22 mouse cellular contexts compared by ENCODE assay signal in genomic region chr16:53130677-53131076, GRCm38 (mm10).
DNase-seq lines count a peak whose midpoint lies in the region; ATAC-seq lines count a peak whose summit lies in the region.
"Had no signal": no experiment of that assay in that cellular context is flagged by ENCODE, and none has a peak within 500 bp of the region (broad histone marks: within the 10 kb centered on the region; RNA-seq: fewer than 3 reads in every experiment).

No protein-coding gene starts in this region.

- peak overlapping the region; percentile 73 for H3K27ac ChIP-seq in heart, embryonic 11.5 days (ENCODE audit: low read depth, low read length)
- H3K27ac ChIP-seq in kidney, embryonic 16.5 days (ENCODE audit: low read length) = peak overlapping the region; percentile 54; the same call in 1 of the 2 replicates
- H3K27ac ChIP-seq in lung, embryonic 16.5 days (ENCODE audit: low read length) = no peak overlapping the region
- H3K27ac ChIP-seq: forebrain, embryonic 10.5 days; hindbrain, embryonic 12.5 days; limb, embryonic 10.5 days had no signal

- peaks cover 6% of the 10 kb centered on the region for H3K4me1 ChIP-seq in heart, embryonic 11.5 days (ENCODE audit: control insufficient read depth, insufficient read depth, low read length)
- no peaks in the 10 kb centered on the region for H3K4me1 ChIP-seq in kidney, embryonic 16.5 days (ENCODE audit: insufficient read depth, low read length)
- no peaks in the 10 kb centered on the region; the same call in 1 of the 2 replicates for H3K4me1 ChIP-seq in lung, embryonic 16.5 days (replicated peaks; ENCODE audit: control insufficient read depth, insufficient read depth, low read length)
- H3K4me1 ChIP-seq: forebrain, embryonic 10.5 days; hindbrain, embryonic 12.5 days; limb, embryonic 10.5 days had no signal

- 27% methylated on average over 2 of the region's 2 CpGs for WGBS in heart, embryonic 11.5 days (ENCODE audit: insufficient replicate concordance)
- 43% methylated on average over 2 of the region's 2 CpGs for WGBS in kidney, embryonic 16.5 days
- WGBS in lung, embryonic 16.5 days = 19% methylated on average over 2 of the region's 2 CpGs

- H3K9me3 ChIP-seq in heart, embryonic 11.5 days (replicated peaks; ENCODE audit: control insufficient read depth, low read length) = no peaks in the 10 kb centered on the region
- no peaks in the 10 kb centered on the region for H3K9me3 ChIP-seq in kidney, embryonic 16.5 days (ENCODE audit: low read length)
- no peaks in the 10 kb centered on the region for H3K9me3 ChIP-seq in lung, embryonic 16.5 days (ENCODE audit: control insufficient read depth, low read length)
- H3K9me3 ChIP-seq: forebrain, embryonic 10.5 days; hindbrain, embryonic 12.5 days; limb, embryonic 10.5 days had no signal

- no peak overlapping the region for H3K4me2 ChIP-seq in heart, embryonic 11.5 days
- no peak overlapping the region for H3K4me2 ChIP-seq in kidney, embryonic 16.5 days (replicated peaks; ENCODE audit: low read depth, low read length)
- no peak overlapping the region for H3K4me2 ChIP-seq in lung, embryonic 16.5 days (ENCODE audit: low read depth, low read length)
- H3K4me2 ChIP-seq: hindbrain, embryonic 12.5 days had no signal

- no peaks in the 10 kb centered on the region for H3K36me3 ChIP-seq in heart, embryonic 11.5 days (ENCODE audit: control insufficient read depth, insufficient read depth, low read length)
- H3K36me3 ChIP-seq in kidney, embryonic 16.5 days (ENCODE audit: insufficient read depth, low read length) = no peaks in the 10 kb centered on the region
- H3K36me3 ChIP-seq in lung, embryonic 16.5 days (ENCODE audit: control insufficient read depth, insufficient read depth, low read length) = no peaks in the 10 kb centered on the region
- H3K36me3 ChIP-seq: forebrain, embryonic 10.5 days; hindbrain, embryonic 12.5 days; limb, embryonic 10.5 days had no signal

- no peak overlapping the region for H3K4me3 ChIP-seq in heart, embryonic 11.5 days (ENCODE audit: low read depth, low read length)
- H3K4me3 ChIP-seq in kidney, embryonic 16.5 days (ENCODE audit: low read length) = no peak overlapping the region
- H3K4me3 ChIP-seq in lung, embryonic 16.5 days (ENCODE audit: low read length) = no peak overlapping the region
- H3K4me3 ChIP-seq: forebrain, embryonic 10.5 days; hindbrain, embryonic 12.5 days; limb, embryonic 10.5 days had no signal

- no peak overlapping the region for H3K9ac ChIP-seq in heart, embryonic 11.5 days (ENCODE audit: low read depth, low read length)
- no peak overlapping the region for H3K9ac ChIP-seq in kidney, embryonic 16.5 days (replicated peaks; ENCODE audit: low read length)
- no peak overlapping the region for H3K9ac ChIP-seq in lung, embryonic 16.5 days (ENCODE audit: low read length)
- H3K9ac ChIP-seq: forebrain, postnatal 0 days; hindbrain, embryonic 12.5 days had no signal

- ATAC-seq in heart, embryonic 11.5 days (replicated peaks; ENCODE audit: insufficient number of reproducible peaks, low FRiP score, low TSS enrichment) = no peak; the same call in 1 of the 2 replicates
- ATAC-seq in kidney, embryonic 16.5 days (ENCODE audit: low FRiP score, low TSS enrichment) = peak; percentile 73; the same call in 1 of the 2 replicates
- peak; percentile 71; the same call in 1 of the 2 replicates for ATAC-seq in lung, embryonic 16.5 days (ENCODE audit: low read depth)
- ATAC-seq: CD4-positive, CD25-positive, alpha-beta regulatory T cell, adult 4 months; forebrain, postnatal 0 days had no signal

- no peaks in the 10 kb centered on the region for H3K27me3 ChIP-seq in heart, embryonic 11.5 days (ENCODE audit: control insufficient read depth, insufficient read depth, low read length)
- no peaks in the 10 kb centered on the region for H3K27me3 ChIP-seq in kidney, embryonic 16.5 days (ENCODE audit: insufficient read depth, low read length)
- H3K27me3 ChIP-seq in lung, embryonic 16.5 days (ENCODE audit: control insufficient read depth, insufficient read depth, low read depth, low read length) = no peaks in the 10 kb centered on the region
- H3K27me3 ChIP-seq: hindbrain, embryonic 12.5 days had no signal

- DNase-seq in heart, adult 11 months = no peak
- DNase-seq in kidney, adult 9 months = no peak
- no peak for DNase-seq in lung, postnatal 25 days (ENCODE audit: low spot score)
- DNase-seq in heart, postnatal 4 days = peak; percentile 19
- DNase-seq in left cerebral cortex, adult 9 months (ENCODE audit: low spot score in 2 of 2) = no peak
- DNase-seq: adrenal gland, postnatal 36 days; cerebellum, adult 11 months; cerebellum, adult 9-11 months; forebrain, postnatal 0 days; gastrocnemius, postnatal 14 days; kidney, adult 11 months; liver; midbrain, embryonic 14.5 days; thymus, adult 18-20 months; thymus, postnatal 36 days had no signal
